Mouse (Mus musculus): ENCODE measurements at regions not wholly inside any gene's neighbourhood (a gene's known extent, or its start where the extent isn't known, plus 50 kb on each side); places are given as distances from the start of the nearest gene placed in this dataset.

GRCm38 (mm10) chr1:142605224-142605623 is 1035.2 kb upstream of the B3galt2 start:
- no peak for DNase-seq (ENCODE audit: low spot score)

GRCm38 (mm10) chr1:142606082-142606481 is 1034.4 kb upstream of the B3galt2 start:
- no peak for DNase-seq (ENCODE audit: low spot score)

- no peak for DNase-seq (ENCODE audit: low spot score)
These were observed 1019.0 kb upstream of the B3galt2 start for GRCm38 (mm10) chr1:142621464-142621863.

- no peak for DNase-seq (ENCODE audit: low spot score)
These were observed 1016.2 kb upstream of the B3galt2 start for GRCm38 (mm10) chr1:142624303-142624702.

- DNase-seq (ENCODE audit: low spot score): no peak
These were observed 985.2 kb upstream of the B3galt2 start for GRCm38 (mm10) chr1:142655289-142655688.

- DNase-seq (ENCODE audit: low spot score): no peak
These were observed 975.2 kb upstream of the B3galt2 start for GRCm38 (mm10) chr1:142665262-142665661.

GRCm38 (mm10) chr1:142679917-142680316 is 960.5 kb upstream of the B3galt2 start:
- DNase-seq (ENCODE audit: low spot score): no peak

- DNase-seq (ENCODE audit: low spot score): no peak
These were observed 951.6 kb upstream of the B3galt2 start for GRCm38 (mm10) chr1:142688828-142689227.

- no peak for DNase-seq (ENCODE audit: low spot score)
These were observed 945.3 kb upstream of the B3galt2 start for GRCm38 (mm10) chr1:142695179-142695578.

- no peak for DNase-seq (ENCODE audit: low spot score)
These were observed 932.2 kb upstream of the B3galt2 start for GRCm38 (mm10) chr1:142708263-142708662.

- no peak for DNase-seq (ENCODE audit: low spot score)
These were observed 910.2 kb upstream of the B3galt2 start for GRCm38 (mm10) chr1:142730259-142730658.

- no peak for DNase-seq (ENCODE audit: low spot score)
These were observed 906.4 kb upstream of the B3galt2 start for GRCm38 (mm10) chr1:142734108-142734507.

GRCm38 (mm10) chr1:142738376-142738775 is 902.1 kb upstream of the B3galt2 start:
- DNase-seq (ENCODE audit: low spot score): no peak

- DNase-seq (ENCODE audit: low spot score): peak; percentile 27
These were observed 898.2 kb upstream of the B3galt2 start for GRCm38 (mm10) chr1:142742307-142742706.

- no peak for DNase-seq (ENCODE audit: low spot score)
These were observed 869.5 kb upstream of the B3galt2 start for GRCm38 (mm10) chr1:142771010-142771409.
